Mouse (Mus musculus) brain, adult 2 months (tissue): Measurements from ENCODE around the gene H2-T24.

Source experiments
- DNase-seq: peaks from one replicate; pipeline ENCODE4 v3.0.0; 2011; ENCODE audit warnings: low read depth, low spot score

The H2-T24 gene

GRCm38 (mm10) chr17:35981776-35982175, 38.6 kb downstream of the H2-T24 start:
- no peak for DNase-seq

- DNase-seq = peak; percentile 58
Observed at GRCm38 (mm10) chr17:35980363-35980754, 40.0 kb downstream of the H2-T24 start.

GRCm38 (mm10) chr17:35979401-35980362, 40.7 kb downstream of the H2-T24 start, which contains the start of the genes Gnl1 and Prr3:
TSS of gene Gnl1 (plus strand) at chr17:35979851.
TSS of gene Prr3 (minus strand) at chr17:35980236.
- peak; percentile 96 for DNase-seq

GRCm38 (mm10) chr17:35978811-35979400, 41.5 kb downstream of the H2-T24 start:
- DNase-seq = peak; percentile 92

- no peak for DNase-seq
Observed at GRCm38 (mm10) chr17:35972131-35972530, 48.2 kb downstream of the H2-T24 start.

- DNase-seq = peak; percentile 98
Observed at GRCm38 (mm10) chr17:35969418-35970389, 50.7 kb downstream of the H2-T24 start, which contains the start of gene Abcf1. TSS of gene Abcf1 (minus strand) at chr17:35969761.

GRCm38 (mm10) chr17:35967621-35968020, 52.7 kb downstream of the H2-T24 start:
- DNase-seq = no peak

- peak; percentile 23 for DNase-seq
Observed at GRCm38 (mm10) chr17:35963279-35963678, 57.1 kb downstream of the H2-T24 start.

- peak; percentile 71 for DNase-seq
Observed at GRCm38 (mm10) chr17:35958533-35959223, 61.7 kb downstream of the H2-T24 start.
